Mouse (Mus musculus) midbrain, embryonic 15.5 days (tissue): ENCODE data around the gene Rab11fip4. TPM values are rescaled to one million over a fixed set of nuclear protein-coding genes. Genes with fewer than 3 reads are reported as not detected.

Experiments used
- ATAC-seq: fragments of 200-750 bp; cut with Nextera tagmentation; replicated peaks from 2 replicates; pipeline ENCODE4 v1.8.0; 2017; ENCODE audit warnings: moderate TSS enrichment
- H3K27ac ChIP-seq: fragments of 300-500 bp; sonication (generic); 2 replicates; pipeline ENCODE4 v1.5.1; 2015; ENCODE audit warnings: mild to moderate bottlenecking, inconsistent platforms
- H3K27me3 ChIP-seq: fragments of 300-500 bp; sonication (generic); replicated peaks from 2 replicates; pipeline ENCODE4 v1.6.1; 2015; ENCODE audit warnings: inconsistent platforms
- H3K36me3 ChIP-seq: fragments of 300-500 bp; sonication (generic); replicated peaks from 2 replicates; pipeline ENCODE4 v1.6.1; 2015; ENCODE audit warnings: inconsistent platforms
- H3K4me1 ChIP-seq: fragments of 300-500 bp; sonication (generic); 2 replicates; pipeline ENCODE4 v1.6.1; 2015; ENCODE audit warnings: inconsistent platforms
- H3K4me2 ChIP-seq: fragments of 300-500 bp; sonication (generic); 2 replicates; pipeline ENCODE4 v1.6.1; 2015; ENCODE audit warnings: inconsistent platforms, mild to moderate bottlenecking, moderate library complexity
- H3K4me3 ChIP-seq: fragments of 300-500 bp; sonication (generic); 2 replicates; pipeline ENCODE4 v1.5.1; 2015; ENCODE audit warnings: mild to moderate bottlenecking, inconsistent platforms
- H3K9ac ChIP-seq: fragments of 300-500 bp; sonication (generic); 2 replicates; pipeline ENCODE4 v1.6.1; 2015; ENCODE audit warnings: mild to moderate bottlenecking, inconsistent platforms
- H3K9me3 ChIP-seq: fragments of 300-500 bp; sonication (generic); 2 replicates; pipeline ENCODE4 v1.6.1; 2016; ENCODE audit warnings: inconsistent platforms
- WGBS: fragments of 180-500 bp; shearing (Covaris S2); methylation state at CpG from one replicate; pipeline ENCODE4 v1.1.7; 2015; ENCODE audit warnings: mixed read lengths; 5-methylcytosine and 5-hydroxymethylcytosine counted together
- polyA plus RNA-seq: library from polyadenylated mRNA; unstranded; fragments of >200 nt; fragmentation: Nextera tagmentation; extraction: Ambion mirVana; gene quantifications from 2 replicates; pipeline ENCODE4 v1.2.1, GENCODE M21; 2015

Rab11fip4 gene
- polyA plus RNA-seq, 1 experiment from 2014 or later = 32.9 TPM

DNA sequence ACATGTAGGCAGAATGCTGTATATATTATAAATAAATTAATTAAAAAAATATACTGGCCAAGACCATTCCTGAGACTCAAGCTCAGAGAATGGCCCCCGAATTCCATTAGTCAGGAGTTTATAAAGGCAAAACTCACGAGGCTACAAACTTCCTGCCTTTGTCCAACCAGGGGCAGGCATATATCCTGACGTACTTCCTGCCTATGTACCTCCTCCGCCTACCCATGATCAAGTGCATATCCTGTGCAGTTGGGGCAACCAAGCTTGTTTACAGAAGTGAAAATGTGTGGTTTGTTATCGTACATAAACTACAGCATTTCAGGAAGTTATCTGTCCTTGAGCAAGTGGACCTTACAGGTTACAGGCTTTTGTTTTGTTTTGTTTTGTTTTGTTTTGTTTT lies 32.0 kb downstream of the Rab11fip4 start:
- 84% methylated on average over 5 of the region's 5 CpGs for WGBS
- H3K4me3 ChIP-seq = no peak overlapping the region
- H3K36me3 ChIP-seq = peaks cover 4% of the 10 kb centered on the region; the same call in 1 of the 2 replicates
- ATAC-seq = no peak
- H3K9me3 ChIP-seq = no peaks in the 10 kb centered on the region
- H3K27ac ChIP-seq = no peak overlapping the region
- no peaks in the 10 kb centered on the region for H3K4me1 ChIP-seq
- no peaks in the 10 kb centered on the region for H3K27me3 ChIP-seq
- H3K9ac ChIP-seq = no peak overlapping the region
- H3K4me2 ChIP-seq = no peak overlapping the region

DNA sequence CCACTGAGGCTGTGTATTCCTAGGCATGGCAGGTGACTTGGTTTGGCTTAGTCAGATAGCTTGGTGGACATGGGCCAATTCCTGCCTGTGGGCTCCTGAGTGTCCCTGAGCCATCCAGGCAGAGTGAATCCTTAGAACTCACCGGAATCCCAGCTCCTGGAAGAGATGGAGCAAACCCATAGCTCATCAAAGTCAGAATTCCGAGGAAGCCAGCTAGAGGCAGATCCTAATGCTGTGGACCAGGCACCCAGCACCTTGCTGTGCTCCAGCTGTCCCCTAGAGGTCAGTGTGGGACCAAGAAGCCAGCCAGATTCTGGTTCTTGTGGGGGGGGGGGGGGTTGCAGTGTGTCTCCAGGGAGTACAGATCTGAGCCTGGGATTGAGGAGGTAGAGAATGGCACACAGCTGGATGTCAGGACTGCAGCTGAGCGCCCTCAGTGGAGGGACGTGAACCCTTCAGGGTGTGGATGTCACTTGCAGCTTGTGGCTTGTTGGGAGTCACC lies 33.8 kb downstream of the Rab11fip4 start:
- 18% methylated on average over 4 of the region's 4 CpGs for WGBS
- no peak overlapping the region for H3K9ac ChIP-seq
- H3K4me2 ChIP-seq = no peak overlapping the region
- H3K36me3 ChIP-seq = peaks cover 4% of the 10 kb centered on the region; the same call in 1 of the 2 replicates
- H3K4me1 ChIP-seq = no peaks in the 10 kb centered on the region
- no peak for ATAC-seq
- no peak overlapping the region for H3K4me3 ChIP-seq
- no peaks in the 10 kb centered on the region for H3K9me3 ChIP-seq
- H3K27me3 ChIP-seq = no peaks in the 10 kb centered on the region
- no peak overlapping the region for H3K27ac ChIP-seq

DNA sequence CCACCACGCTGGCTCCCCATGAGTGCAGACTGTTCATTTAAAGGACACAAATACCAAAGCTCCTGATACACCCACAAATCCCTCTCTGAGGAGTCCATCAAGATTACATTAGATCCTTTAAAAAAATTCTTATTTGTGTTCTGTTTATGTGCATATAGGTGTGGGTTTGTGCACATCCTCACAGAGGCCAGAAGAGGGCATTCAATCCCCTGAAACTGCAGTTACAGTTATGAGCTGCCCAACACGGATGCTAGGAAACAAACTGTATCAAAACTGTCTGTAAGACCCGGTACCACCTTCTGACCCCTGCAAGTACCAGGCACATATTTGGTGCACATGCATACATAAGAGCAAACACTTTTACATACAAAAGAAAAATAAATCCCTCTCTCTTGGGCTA lies 37.7 kb downstream of the Rab11fip4 start:
- Histone ChIP-seq H3K27me3 (no peaks in the 10 kb centered on the region), H3K4me3 (no peak overlapping the region), H3K4me2 (no peak overlapping the region), H3K4me1 (no peaks in the 10 kb centered on the region), H3K27ac (no peak overlapping the region), H3K9me3 (no peaks in the 10 kb centered on the region), H3K9ac (no peak overlapping the region), H3K36me3 (no peaks in the 10 kb centered on the region)
- no peak for ATAC-seq
- 75% methylated on average over 3 of the region's 3 CpGs for WGBS

DNA sequence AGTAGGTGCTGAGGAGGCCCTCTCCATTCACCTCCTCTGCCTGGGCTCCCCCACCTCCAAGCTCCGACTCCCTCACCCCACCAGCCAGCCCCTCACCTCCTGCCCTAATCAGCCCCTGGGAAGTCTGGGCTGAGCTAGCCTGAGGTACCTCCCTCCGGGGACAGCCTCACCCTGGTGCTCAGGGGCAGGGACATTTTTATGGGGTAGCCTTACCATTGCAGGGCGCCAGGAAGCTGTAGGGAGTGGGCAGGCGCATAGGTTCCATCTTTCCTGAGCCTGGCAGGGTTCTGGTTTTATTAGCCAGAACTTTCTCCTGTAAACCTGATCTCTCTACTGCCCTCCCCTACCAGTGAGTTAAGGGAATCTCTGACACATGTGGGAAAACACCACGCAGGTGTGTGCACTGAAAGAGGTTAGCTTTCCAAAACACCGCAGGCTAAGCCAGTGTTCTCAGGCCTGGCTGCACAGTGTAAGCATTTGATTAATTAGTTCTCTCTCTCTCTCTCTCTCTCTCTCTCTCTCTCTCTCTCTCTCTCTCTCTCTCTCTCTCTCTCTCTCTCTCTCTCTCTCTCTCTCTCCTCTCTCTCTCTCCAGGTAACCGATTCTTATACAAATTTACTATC lies 38.9 kb downstream of the Rab11fip4 start:
- Histone ChIP-seq H3K36me3 (no peaks in the 10 kb centered on the region), H3K4me1 (no peaks in the 10 kb centered on the region), H3K27ac (no peak overlapping the region), H3K9me3 (no peaks in the 10 kb centered on the region), H3K27me3 (no peaks in the 10 kb centered on the region), H3K4me3 (no peak overlapping the region), H3K4me2 (no peak overlapping the region), H3K9ac (no peak overlapping the region)
- no peak for ATAC-seq
- WGBS = 83% methylated on average over 7 of the region's 7 CpGs

DNA sequence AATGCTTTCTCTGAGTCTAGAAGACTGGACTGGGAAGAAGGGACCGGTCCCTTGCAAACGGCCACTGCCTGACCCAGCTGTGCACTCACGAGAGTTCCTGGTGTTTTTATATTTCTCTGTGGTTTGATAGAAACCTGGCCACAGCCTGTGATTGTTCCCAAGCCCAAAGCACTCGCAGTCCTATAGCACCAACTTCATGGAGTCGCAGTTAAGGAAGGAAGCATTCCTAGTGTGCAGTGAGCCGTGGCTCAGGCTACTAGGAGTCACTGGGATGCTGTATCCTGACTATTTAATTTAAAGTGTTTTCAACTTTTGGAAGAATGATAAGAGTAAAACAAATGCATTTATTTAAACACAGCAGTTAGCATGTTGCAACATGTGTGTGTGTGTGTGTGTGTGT lies 39.5 kb downstream of the Rab11fip4 start:
- 30% methylated on average over 6 of the region's 6 CpGs for WGBS
- no peaks in the 10 kb centered on the region for H3K27me3 ChIP-seq
- no peaks in the 10 kb centered on the region for H3K9me3 ChIP-seq
- no peaks in the 10 kb centered on the region for H3K4me1 ChIP-seq
- H3K27ac ChIP-seq = no peak overlapping the region
- no peaks in the 10 kb centered on the region for H3K36me3 ChIP-seq
- H3K4me3 ChIP-seq = no peak overlapping the region
- ATAC-seq = no peak
- H3K4me2 ChIP-seq = no peak overlapping the region
- no peak overlapping the region for H3K9ac ChIP-seq

DNA sequence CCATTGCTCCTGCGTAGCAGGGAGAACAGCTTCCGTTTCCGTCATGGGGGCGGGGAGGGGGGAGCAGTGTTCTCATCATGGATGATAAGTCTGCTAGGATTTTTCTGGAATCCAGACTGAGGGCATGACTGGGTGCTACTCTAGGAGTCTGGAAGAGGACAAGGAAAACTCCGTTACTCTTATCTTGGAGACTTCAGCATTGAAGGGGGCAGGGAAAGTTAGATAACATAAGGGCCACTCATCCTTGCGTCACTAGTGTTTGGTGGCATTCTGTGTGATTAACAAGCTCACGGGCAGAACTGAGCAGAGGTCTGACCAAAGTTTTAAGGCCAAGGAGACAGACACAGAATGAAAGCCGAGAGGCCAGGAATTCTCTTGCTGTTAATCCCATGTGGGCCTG lies 42.4 kb downstream of the Rab11fip4 start:
- H3K27me3 ChIP-seq = no peaks in the 10 kb centered on the region
- no peaks in the 10 kb centered on the region for H3K4me1 ChIP-seq
- ATAC-seq = no peak
- H3K9me3 ChIP-seq = no peaks in the 10 kb centered on the region
- H3K4me3 ChIP-seq = no peak overlapping the region
- H3K9ac ChIP-seq = no peak overlapping the region
- H3K4me2 ChIP-seq = no peak overlapping the region
- 71% methylated on average over 8 of the region's 8 CpGs for WGBS
- no peaks in the 10 kb centered on the region for H3K36me3 ChIP-seq
- H3K27ac ChIP-seq = no peak overlapping the region

DNA sequence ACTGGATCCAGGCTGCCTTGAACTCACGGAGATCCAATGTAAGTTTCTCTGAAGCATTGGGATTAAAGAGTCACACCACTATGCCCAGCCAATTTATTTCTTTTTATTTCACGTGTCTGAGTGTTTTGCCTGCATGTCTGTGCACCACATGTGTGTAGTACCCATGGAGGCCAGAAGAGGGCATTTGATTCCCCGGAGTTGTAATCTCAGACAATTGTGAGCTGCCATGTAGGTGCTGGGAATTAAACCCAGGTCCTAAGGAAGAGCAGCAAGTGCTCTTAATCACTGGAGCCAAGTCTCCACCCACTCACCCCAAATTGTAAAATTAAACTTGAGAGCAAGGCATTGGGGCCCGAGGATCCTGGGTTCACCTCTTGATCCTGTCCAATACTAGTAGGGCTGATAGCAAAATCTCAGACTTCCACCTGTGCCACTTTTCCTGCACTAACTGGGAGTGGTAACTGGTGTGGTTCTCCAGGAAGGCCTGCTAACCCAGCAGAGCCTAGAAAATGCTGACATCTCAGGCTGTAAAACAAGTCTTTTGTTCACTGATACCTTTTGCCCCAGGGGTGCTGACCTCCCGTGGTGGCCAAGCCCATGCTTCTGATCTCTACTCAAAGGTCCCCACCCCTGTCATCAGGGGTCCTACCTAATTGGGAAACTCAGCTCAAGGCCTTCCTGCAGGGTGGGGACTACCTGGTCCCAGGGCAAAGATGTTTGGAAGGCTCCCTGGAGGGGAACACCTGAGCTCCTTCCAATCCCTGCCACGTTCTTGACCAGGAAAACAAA lies 44.8 kb downstream of the Rab11fip4 start:
- Histone ChIP-seq H3K27ac (no peak overlapping the region), H3K4me1 (no peaks in the 10 kb centered on the region), H3K27me3 (no peaks in the 10 kb centered on the region), H3K9me3 (no peaks in the 10 kb centered on the region), H3K36me3 (no peaks in the 10 kb centered on the region), H3K4me3 (no peak overlapping the region), H3K4me2 (no peak overlapping the region), H3K9ac (no peak overlapping the region)
- WGBS = 82% methylated on average over 6 of the region's 6 CpGs
- no peak for ATAC-seq

DNA sequence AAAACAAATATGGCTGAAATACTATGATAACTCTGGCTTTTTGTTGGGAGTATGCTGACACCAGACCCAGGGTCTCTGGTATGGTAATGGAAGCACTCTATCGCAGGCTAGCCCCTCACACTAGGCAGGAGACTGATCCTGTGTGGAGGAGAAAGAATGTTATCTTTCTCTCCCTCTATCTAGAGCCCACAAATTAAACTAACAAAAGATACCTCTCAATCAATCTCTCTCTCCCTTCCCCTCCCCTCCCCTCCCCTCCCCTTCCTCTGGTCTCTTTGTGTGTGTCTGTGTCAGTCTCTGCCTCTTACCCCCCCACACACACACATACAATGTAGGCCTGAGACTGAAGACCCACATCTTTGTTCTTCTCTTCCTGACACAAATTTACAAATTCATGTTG lies 45.5 kb downstream of the Rab11fip4 start:
- Histone ChIP-seq H3K9me3 (no peaks in the 10 kb centered on the region), H3K4me1 (no peaks in the 10 kb centered on the region), H3K4me3 (no peak overlapping the region), H3K27ac (no peak overlapping the region), H3K9ac (no peak overlapping the region), H3K4me2 (no peak overlapping the region), H3K36me3 (no peaks in the 10 kb centered on the region), H3K27me3 (no peaks in the 10 kb centered on the region)
- 85% methylated on average over 1 of the region's 1 CpGs for WGBS
- ATAC-seq = no peak

DNA sequence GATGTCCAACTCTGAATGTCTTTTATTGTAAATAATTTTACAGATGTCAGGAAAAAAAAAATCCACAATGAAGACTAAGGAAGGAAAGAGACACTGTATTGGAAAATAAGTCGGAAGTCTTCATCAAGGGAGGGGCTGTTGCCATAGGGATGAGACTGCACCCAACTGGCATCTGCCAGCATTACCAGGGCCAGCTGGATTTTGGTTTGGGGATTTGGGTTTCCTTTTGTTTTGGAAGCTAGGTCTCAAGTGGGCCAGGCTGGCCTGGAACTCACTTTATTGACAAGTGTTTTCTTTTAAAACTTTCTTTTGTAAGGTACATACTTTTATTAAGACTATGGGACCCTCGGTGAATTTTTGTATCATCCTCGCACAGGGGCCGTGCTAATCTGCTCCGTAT lies 47.7 kb downstream of the Rab11fip4 start:
- H3K9ac ChIP-seq = no peak overlapping the region
- H3K27me3 ChIP-seq = no peaks in the 10 kb centered on the region
- no peaks in the 10 kb centered on the region for H3K4me1 ChIP-seq
- no peak overlapping the region for H3K27ac ChIP-seq
- no peaks in the 10 kb centered on the region for H3K9me3 ChIP-seq
- ATAC-seq = no peak
- no peak overlapping the region for H3K4me2 ChIP-seq
- H3K36me3 ChIP-seq = no peaks in the 10 kb centered on the region
- WGBS = 11% methylated on average over 5 of the region's 5 CpGs
- no peak overlapping the region for H3K4me3 ChIP-seq

DNA sequence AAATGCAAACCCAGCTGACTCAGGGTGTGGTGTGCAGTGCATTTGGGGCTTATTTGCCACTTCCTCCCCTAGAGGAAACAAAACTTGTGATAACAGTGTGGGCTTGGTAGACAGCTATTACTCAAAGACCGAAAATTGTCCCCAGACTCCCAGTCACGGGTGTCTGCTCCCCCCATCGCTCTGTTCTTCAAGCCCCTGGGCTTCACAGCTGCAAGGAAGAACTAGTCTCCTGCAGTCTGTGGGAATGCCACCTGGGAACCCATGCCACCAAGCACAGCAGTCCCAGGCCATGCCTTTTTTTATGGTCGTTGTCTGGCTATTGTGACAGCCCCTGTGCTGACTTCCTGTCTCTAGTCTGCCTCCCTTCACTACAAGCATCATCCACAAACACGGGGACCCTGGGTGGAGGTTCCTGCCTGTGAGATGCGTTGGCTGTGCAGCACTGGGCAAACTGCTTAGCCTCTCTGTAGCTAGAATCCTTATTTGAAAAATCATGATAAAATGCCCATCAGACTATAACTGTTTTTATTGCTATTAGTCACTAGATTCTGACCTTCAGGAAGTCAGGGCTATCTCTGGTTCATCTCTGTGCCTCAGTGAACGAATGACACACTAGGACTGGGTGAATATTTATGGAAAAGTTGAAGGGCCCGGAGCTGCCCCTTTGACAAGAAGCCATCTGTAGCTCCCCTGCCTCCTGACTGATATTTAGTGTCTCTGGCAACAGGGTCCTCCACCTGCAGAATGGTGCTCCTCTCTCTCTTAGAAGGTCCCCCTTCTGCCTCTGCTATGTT lies 50.1 kb downstream of the Rab11fip4 start:
- H3K36me3 ChIP-seq = no peaks in the 10 kb centered on the region
- no peaks in the 10 kb centered on the region for H3K27me3 ChIP-seq
- H3K9me3 ChIP-seq = no peaks in the 10 kb centered on the region
- H3K9ac ChIP-seq = no peak overlapping the region
- no peak overlapping the region for H3K27ac ChIP-seq
- peaks cover 5% of the 10 kb centered on the region for H3K4me1 ChIP-seq
- 67% methylated on average over 8 of the region's 8 CpGs for WGBS
- H3K4me3 ChIP-seq = no peak overlapping the region
- no peak for ATAC-seq
- no peak overlapping the region for H3K4me2 ChIP-seq

DNA sequence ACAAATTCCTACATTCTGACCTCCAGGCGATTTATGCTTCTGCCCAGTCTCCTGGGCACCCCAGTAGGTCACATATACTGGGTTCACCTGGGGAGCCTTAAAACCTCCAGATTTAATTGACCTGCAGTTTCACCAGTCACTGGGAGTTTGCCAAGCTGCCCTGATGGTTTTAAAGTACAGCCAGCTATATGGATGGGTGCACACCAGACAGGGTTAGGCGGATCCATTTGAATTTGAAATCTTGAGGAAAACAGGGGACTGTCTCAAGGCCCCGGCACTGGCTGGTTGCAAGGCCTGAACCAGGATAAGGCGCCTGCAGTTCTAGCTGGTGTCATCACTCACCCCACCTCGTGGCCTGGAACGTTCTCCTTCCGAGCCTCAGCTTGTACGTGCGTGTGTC lies 52.7 kb downstream of the Rab11fip4 start:
- Histone ChIP-seq H3K27me3 (no peaks in the 10 kb centered on the region), H3K9me3 (no peaks in the 10 kb centered on the region), H3K36me3 (no peaks in the 10 kb centered on the region), H3K9ac (no peak overlapping the region), H3K4me2 (no peak overlapping the region), H3K4me1 (peaks cover 22% of the 10 kb centered on the region), H3K27ac (no peak overlapping the region), H3K4me3 (no peak overlapping the region)
- no peak for ATAC-seq
- WGBS = 63% methylated on average over 9 of the region's 9 CpGs

DNA sequence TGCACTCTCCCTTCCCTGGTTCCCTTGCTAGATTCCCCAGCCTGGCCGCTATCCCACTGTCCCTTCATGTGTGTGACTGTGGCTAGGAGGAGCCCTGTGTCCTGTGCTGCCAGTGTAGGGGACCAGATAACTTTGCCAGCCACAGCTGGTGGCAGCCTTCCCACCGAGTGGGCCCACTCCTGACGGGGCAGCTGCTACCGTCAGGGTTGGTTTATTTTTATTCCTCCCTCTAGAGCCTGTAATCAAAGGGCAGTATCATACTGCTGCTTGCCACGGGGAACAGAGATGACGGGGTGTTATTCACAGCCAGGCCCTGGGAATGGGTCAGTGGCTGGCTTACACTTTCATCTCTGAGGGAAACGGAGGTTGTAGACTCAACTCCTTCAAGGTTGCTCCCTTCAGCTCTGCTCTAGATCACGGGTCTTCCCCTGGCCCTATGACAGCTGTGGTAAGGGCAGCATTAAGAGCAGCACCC lies 53.7 kb downstream of the Rab11fip4 start:
- H3K9me3 ChIP-seq = no peaks in the 10 kb centered on the region
- no peak overlapping the region for H3K4me3 ChIP-seq
- no peak for ATAC-seq
- no peak overlapping the region for H3K9ac ChIP-seq
- H3K36me3 ChIP-seq = no peaks in the 10 kb centered on the region
- peaks cover 27% of the 10 kb centered on the region for H3K4me1 ChIP-seq
- WGBS = 46% methylated on average over 8 of the region's 8 CpGs
- H3K27ac ChIP-seq = 0 out of 2 replicates have a peak overlapping the region, but pooled peaks have one; percentile 26
- no peaks in the 10 kb centered on the region for H3K27me3 ChIP-seq
- H3K4me2 ChIP-seq = no peak overlapping the region
